8 mouse cellular contexts compared by ENCODE assay signal in the genomic region with DNA sequence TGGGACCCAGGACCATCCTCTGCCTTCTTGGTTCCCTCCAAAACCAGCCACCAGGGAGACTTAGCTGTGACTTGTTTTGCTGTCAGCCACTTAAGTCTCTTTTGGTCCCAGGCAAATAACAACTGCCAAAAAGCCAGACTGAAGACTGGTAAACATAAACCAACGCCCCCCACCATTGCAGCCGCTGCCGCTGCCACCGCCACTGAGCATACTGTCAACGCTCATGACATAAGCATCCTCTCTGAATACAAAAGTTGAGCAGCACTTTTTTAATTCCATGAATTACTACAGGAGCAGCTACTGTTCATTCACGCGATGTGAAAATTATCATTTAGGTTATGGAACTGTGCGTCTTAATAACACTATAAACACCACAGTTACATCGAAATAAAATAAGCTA. TPM values are rescaled to one million over a fixed set of nuclear protein-coding genes. Genes with fewer than 3 reads are reported as not detected.
DNase-seq lines count a peak whose midpoint lies in the region; ATAC-seq lines count a peak whose summit lies in the region.
"Had no signal": no experiment of that assay in that cellular context is flagged by ENCODE, and none has a peak within 500 bp of the region (broad histone marks: within the 10 kb centered on the region; RNA-seq: fewer than 3 reads in every experiment).

No protein-coding gene starts in this region.

- no peaks in the 10 kb centered on the region for H3K9me3 ChIP-seq in neural tube, embryonic 11.5 days (ENCODE audit: control insufficient read depth, low read length)
- H3K9me3 ChIP-seq in forebrain, embryonic 15.5 days: no peaks in the 10 kb centered on the region
- no peaks in the 10 kb centered on the region for H3K9me3 ChIP-seq in liver, embryonic 12.5 days (replicated peaks)

- no peaks in the 10 kb centered on the region for H3K27me3 ChIP-seq in neural tube, embryonic 11.5 days (ENCODE audit: control insufficient read depth, insufficient read depth, low read length)
- no peaks in the 10 kb centered on the region for H3K27me3 ChIP-seq in forebrain, embryonic 15.5 days
- H3K27me3 ChIP-seq in liver, embryonic 12.5 days (replicated peaks): peaks cover 49% of the 10 kb centered on the region

- H3K4me2 ChIP-seq in neural tube, embryonic 11.5 days (ENCODE audit: low read depth): peak overlapping the region; percentile 79
- peak overlapping the region; percentile 90 for H3K4me2 ChIP-seq in forebrain, embryonic 15.5 days (replicated peaks)
- peak overlapping the region; percentile 87 for H3K4me2 ChIP-seq in liver, embryonic 12.5 days

- ATAC-seq in neural tube, embryonic 11.5 days (ENCODE audit: insufficient read depth, low FRiP score, low TSS enrichment): no peak
- ATAC-seq in forebrain, embryonic 15.5 days (replicated peaks): no peak
- ATAC-seq in liver, embryonic 12.5 days: no peak

- H3K4me1 ChIP-seq in neural tube, embryonic 11.5 days (ENCODE audit: control insufficient read depth, insufficient read depth, low read length): peaks cover 4% of the 10 kb centered on the region; the same call in 1 of the 2 replicates
- peaks cover 16% of the 10 kb centered on the region for H3K4me1 ChIP-seq in forebrain, embryonic 15.5 days
- peaks cover 28% of the 10 kb centered on the region for H3K4me1 ChIP-seq in liver, embryonic 12.5 days

- 21% methylated on average over 9 of the region's 9 CpGs for WGBS in neural tube, embryonic 11.5 days
- WGBS in forebrain, embryonic 15.5 days: 18% methylated on average over 9 of the region's 9 CpGs
- 34% methylated on average over 9 of the region's 9 CpGs for WGBS in liver, embryonic 12.5 days (ENCODE audit: insufficient replicate concordance)

- peak overlapping the region; percentile 88 for H3K4me3 ChIP-seq in neural tube, embryonic 11.5 days (ENCODE audit: low read depth, low read length)
- H3K4me3 ChIP-seq in forebrain, embryonic 15.5 days: peak overlapping the region; percentile 95
- peak overlapping the region; percentile 72 for H3K4me3 ChIP-seq in liver, embryonic 12.5 days

- H3K9ac ChIP-seq in neural tube, embryonic 11.5 days (ENCODE audit: low read length): no peak overlapping the region
- peak overlapping the region; percentile 77; the same call in 1 of the 2 replicates for H3K9ac ChIP-seq in forebrain, embryonic 15.5 days (replicated peaks)
- no peak overlapping the region for H3K9ac ChIP-seq in liver, embryonic 12.5 days

- no peaks in the 10 kb centered on the region for H3K36me3 ChIP-seq in neural tube, embryonic 11.5 days (ENCODE audit: control insufficient read depth, insufficient read depth, low read length)
- H3K36me3 ChIP-seq in forebrain, embryonic 15.5 days: no peaks in the 10 kb centered on the region
- H3K36me3 ChIP-seq in liver, embryonic 12.5 days: no peaks in the 10 kb centered on the region

- H3K27ac ChIP-seq in neural tube, embryonic 11.5 days (ENCODE audit: low read depth, low read length): no peak overlapping the region
- no peak overlapping the region for H3K27ac ChIP-seq in forebrain, embryonic 15.5 days (replicated peaks)
- H3K27ac ChIP-seq in liver, embryonic 12.5 days: no peak overlapping the region
- H3K27ac ChIP-seq: macrophage had no signal

- no peak for DNase-seq in neural tube, embryonic 11.5 days (ENCODE audit: low spot score)
- DNase-seq in neural tube, embryonic 10.5 days (ENCODE audit: extremely low spot score, low spot score): no peak
- DNase-seq in thymus, postnatal 36 days: peak; percentile 22 to 37
- DNase-seq in embryo, embryonic 10 days (ENCODE audit: low spot score): no peak
- DNase-seq in MN1 (ENCODE audit: low spot score): no peak

RNA-seq across cellular contexts. Expression of gene Rras2, which starts 1.6 kb away (rescaled TPM):
- polyA plus RNA-seq in neural tube, embryonic 11.5 days (2014; fragmentation: Nextera tagmentation; extraction: Ambion mirVana): 25.4 and 26.9 TPM in 2 replicates
- 23.1 and 23.7 TPM in 2 replicates for polyA plus RNA-seq in forebrain, embryonic 15.5 days (2015; fragmentation: Nextera tagmentation; extraction: Ambion mirVana)
- 13.7 and 14.5 TPM in 2 replicates for polyA plus RNA-seq in liver, embryonic 12.5 days (2016; fragmentation: Nextera tagmentation; extraction: Ambion mirVana)

Comparison
In these comparisons a context has a peak if more than half of its experiments do, and no peak if none do; other contexts are left out.
1. DNase-seq: peak in thymus, postnatal 36 days (2 of 2); none in neural tube, embryonic 11.5 days (single experiment), neural tube, embryonic 10.5 days (single experiment), embryo, embryonic 10 days (single experiment) and MN1 (single experiment).
2. Peak in every context shown above with its lines, with median percentiles within 50 percentile points of each other: H3K4me2 ChIP-seq and H3K4me3 ChIP-seq.